Mouse (Mus musculus): ENCODE results near the gene Nat8f5.
"Not testable (repeated sequence)": the region's sequence is repeated elsewhere in the genome, so short reads cannot be mapped to it uniquely, and the experiment has no call there.

- TF ChIP-seq CTCF (IDR thresholded peaks at IDR 0.05; ENCODE audit: extremely low read depth, insufficient read depth, insufficient read length, insufficient replicate concordance); POLR2A (IDR thresholded peaks at IDR 0.05; ENCODE audit: low read depth, low read length): not testable (repeated sequence)
These were observed 16.5 kb upstream of the Nat8f5 start for GRCm38 (mm10) chr6:85837307-85837706.
